Mouse (Mus musculus): ENCODE measurements around the gene Igsf9b. TPM values are rescaled to one million over a fixed set of nuclear protein-coding genes. Genes with fewer than 3 reads are reported as not detected.

Gene Igsf9b
- total RNA-seq, 2 experiments from 2014 or later, result 0.33 TPM; not detected in 1

GRCm38 (mm10) chr9:27289543-27290308 lies 9.3 kb upstream of the Igsf9b start:
- no peak for ATAC-seq (ENCODE audit: poor library complexity, severe bottlenecking)

GRCm38 (mm10) chr9:27294380-27294779 lies 4.6 kb upstream of the Igsf9b start:
- ATAC-seq (ENCODE audit: poor library complexity, severe bottlenecking), result no peak

GRCm38 (mm10) chr9:27299286-27300187 lies 533 bp downstream of the Igsf9b start:
- ATAC-seq (ENCODE audit: poor library complexity, severe bottlenecking), result no peak

GRCm38 (mm10) chr9:27300188-27300691 lies 1.2 kb downstream of the Igsf9b start:
- no peak for ATAC-seq (ENCODE audit: poor library complexity, severe bottlenecking)

GRCm38 (mm10) chr9:27300698-27301097 lies 1.7 kb downstream of the Igsf9b start:
- no peak for ATAC-seq (ENCODE audit: poor library complexity, severe bottlenecking)

GRCm38 (mm10) chr9:27301486-27301885 lies 2.5 kb downstream of the Igsf9b start:
- ATAC-seq (ENCODE audit: poor library complexity, severe bottlenecking), result no peak

- no peak for ATAC-seq (ENCODE audit: poor library complexity, severe bottlenecking)
Observed at GRCm38 (mm10) chr9:27302291-27302690, 3.3 kb downstream of the Igsf9b start.

GRCm38 (mm10) chr9:27303571-27304484 lies 4.8 kb downstream of the Igsf9b start:
- ATAC-seq (ENCODE audit: poor library complexity, severe bottlenecking), result no peak

GRCm38 (mm10) chr9:27304485-27305102 lies 5.6 kb downstream of the Igsf9b start:
- ATAC-seq (ENCODE audit: poor library complexity, severe bottlenecking), result no peak

GRCm38 (mm10) chr9:27305502-27305901 lies 6.5 kb downstream of the Igsf9b start:
- ATAC-seq (ENCODE audit: poor library complexity, severe bottlenecking), result no peak

- ATAC-seq (ENCODE audit: poor library complexity, severe bottlenecking), result no peak
Observed at GRCm38 (mm10) chr9:27306642-27307041, 7.6 kb downstream of the Igsf9b start.

- no peak for ATAC-seq (ENCODE audit: poor library complexity, severe bottlenecking)
Observed at GRCm38 (mm10) chr9:27307265-27307664, 8.3 kb downstream of the Igsf9b start.

GRCm38 (mm10) chr9:27308045-27308444 lies 9.0 kb downstream of the Igsf9b start:
- ATAC-seq (ENCODE audit: poor library complexity, severe bottlenecking), result no peak

GRCm38 (mm10) chr9:27308561-27308960 lies 9.6 kb downstream of the Igsf9b start:
- no peak for ATAC-seq (ENCODE audit: poor library complexity, severe bottlenecking)

GRCm38 (mm10) chr9:27310005-27310404 lies 11.0 kb downstream of the Igsf9b start:
- no peak for ATAC-seq (ENCODE audit: poor library complexity, severe bottlenecking)

GRCm38 (mm10) chr9:27313427-27313826 lies 14.4 kb downstream of the Igsf9b start:
- ATAC-seq (ENCODE audit: poor library complexity, severe bottlenecking), result no peak

GRCm38 (mm10) chr9:27321267-27321666 lies 22.3 kb downstream of the Igsf9b start:
- no peak for ATAC-seq (ENCODE audit: poor library complexity, severe bottlenecking)

- ATAC-seq (ENCODE audit: poor library complexity, severe bottlenecking), result no peak
Observed at GRCm38 (mm10) chr9:27322277-27322676, 23.3 kb downstream of the Igsf9b start.

GRCm38 (mm10) chr9:27323412-27323811 lies 24.4 kb downstream of the Igsf9b start:
- ATAC-seq (ENCODE audit: poor library complexity, severe bottlenecking), result no peak

- ATAC-seq (ENCODE audit: poor library complexity, severe bottlenecking), result no peak
Observed at GRCm38 (mm10) chr9:27325920-27326319, 26.9 kb downstream of the Igsf9b start.

Data from megakaryocyte, adult 5-6 weeks (primary cell).